Mouse (Mus musculus): ENCODE results near the gene B4galt5. TPM values are rescaled to one million over a fixed set of nuclear protein-coding genes. Genes with fewer than 3 reads are reported as not detected.

The B4galt5 gene
- total RNA-seq, 1 experiment, result 40.5 TPM

DNA sequence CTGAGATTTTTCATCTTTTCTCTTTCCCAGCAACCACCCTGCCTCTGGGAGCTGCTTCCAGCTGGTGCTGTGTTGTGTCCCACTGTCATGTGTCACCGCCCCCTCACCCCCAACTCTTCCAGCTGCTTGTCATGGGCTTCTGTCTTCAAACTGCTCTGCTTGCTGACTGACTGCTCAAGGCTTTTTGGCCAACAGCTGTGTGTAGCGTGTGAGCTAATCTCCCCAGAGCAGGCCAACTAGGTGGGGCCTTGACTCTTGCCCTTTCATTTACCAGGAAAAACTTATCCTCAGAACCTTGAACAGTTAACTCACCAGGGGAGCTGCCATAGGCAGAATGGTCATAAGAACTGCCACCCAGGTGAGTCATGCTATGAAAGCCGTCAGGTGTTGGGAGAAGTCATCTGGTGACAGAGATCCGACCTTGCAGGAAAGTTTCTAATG is 56.8 kb downstream of the B4galt5 start:
- no peak for DNase-seq (ENCODE audit: low read depth, low spot score)
- Histone ChIP-seq H3K9ac (ENCODE audit: insufficient read depth, low read depth, low read length, poor library complexity, severe bottlenecking) (no peak overlapping the region), H3K4me1 (ENCODE audit: control insufficient read depth in 2 of 2, insufficient read depth in 2 of 2, low read length in 2 of 2, poor library complexity in 1 of 2) (peaks cover 0 to 2% of the 10 kb centered on the region in 2 experiments; a peak in 1 of 4 replicates), H3K9me3 (ENCODE audit: control insufficient read depth, insufficient read depth, low read depth, low read length) (peaks cover 4% of the 10 kb centered on the region; the same call in 1 of the 2 replicates), H3K4me3 (ENCODE audit: insufficient read depth in 1 of 2, low read depth in 1 of 2, low read length in 2 of 2, poor library complexity in 1 of 2, severe bottlenecking in 1 of 2) (no peak overlapping the region), H3K27ac (ENCODE audit: insufficient read depth, low read depth, low read length, poor library complexity, severe bottlenecking) (no peak overlapping the region), H3K36me3 (ENCODE audit: control insufficient read depth, insufficient read depth, low read length, poor library complexity, severe bottlenecking) (no peaks in the 10 kb centered on the region)
- TF ChIP-seq HCFC1 (IDR thresholded peaks at IDR 0.05; ENCODE audit: borderline replicate concordance, insufficient read depth, low read length) (no peak), ZNF384 (IDR thresholded peaks at IDR 0.05; ENCODE audit: low read depth, low read length) (no peak), ZC3H11A (IDR thresholded peaks at IDR 0.05; ENCODE audit: borderline replicate concordance, low read depth, low read length) (no peak), MAFK (IDR thresholded peaks at IDR 0.05; ENCODE audit: insufficient read depth, low read depth, low read length) (no peak), CHD2 (IDR thresholded peaks at IDR 0.05; ENCODE audit: low read depth, low read length) (no peak)
- in situ Hi-C loops (cut with MboI; ENCODE audit: low sequenced_read_pairs in 2 of 2, unreplicated experiment in 2 of 2), result no loop called here

DNA sequence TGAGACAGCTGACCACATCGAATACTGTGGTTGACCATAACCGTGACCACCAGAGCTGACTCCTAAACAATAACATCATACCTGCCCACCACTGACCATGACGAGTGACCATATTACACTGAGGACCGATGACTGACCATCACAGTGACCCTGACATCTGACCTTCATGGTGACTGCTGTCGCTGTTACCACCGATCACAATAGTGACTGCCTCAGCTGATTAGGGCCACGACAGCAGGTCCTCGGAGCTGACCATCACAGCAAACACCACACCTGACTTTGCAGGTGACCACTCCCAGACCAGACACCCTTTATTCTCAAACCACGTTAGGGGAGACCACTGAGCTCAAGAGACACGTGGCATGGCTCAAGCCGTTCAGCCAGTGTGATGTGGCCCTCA is 57.3 kb downstream of the B4galt5 start:
- no peak overlapping the region for H3K27ac ChIP-seq (ENCODE audit: insufficient read depth, low read depth, low read length, poor library complexity, severe bottlenecking)
- H3K9ac ChIP-seq (ENCODE audit: insufficient read depth, low read depth, low read length, poor library complexity, severe bottlenecking), result no peak overlapping the region
- H3K9me3 ChIP-seq (ENCODE audit: control insufficient read depth, insufficient read depth, low read depth, low read length), result peaks cover 4% of the 10 kb centered on the region; the same call in 1 of the 2 replicates
- in situ Hi-C loops (cut with MboI; ENCODE audit: low sequenced_read_pairs in 2 of 2, unreplicated experiment in 2 of 2), result no loop called here
- H3K4me1 ChIP-seq (ENCODE audit: control insufficient read depth in 2 of 2, insufficient read depth in 2 of 2, low read length in 2 of 2, poor library complexity in 1 of 2), result peaks cover 0 to 2% of the 10 kb centered on the region in 2 experiments; a peak in 1 of 4 replicates
- no peak for DNase-seq (ENCODE audit: low read depth, low spot score)
- no peaks in the 10 kb centered on the region for H3K36me3 ChIP-seq (ENCODE audit: control insufficient read depth, insufficient read depth, low read length, poor library complexity, severe bottlenecking)
- no peak overlapping the region for H3K4me3 ChIP-seq (ENCODE audit: insufficient read depth in 1 of 2, low read depth in 1 of 2, low read length in 2 of 2, poor library complexity in 1 of 2, severe bottlenecking in 1 of 2)
- TF ChIP-seq CHD2 (IDR thresholded peaks at IDR 0.05; ENCODE audit: low read depth, low read length) (no peak), MAFK (IDR thresholded peaks at IDR 0.05; ENCODE audit: insufficient read depth, low read depth, low read length) (no peak), ZNF384 (IDR thresholded peaks at IDR 0.05; ENCODE audit: low read depth, low read length) (no peak), ZC3H11A (IDR thresholded peaks at IDR 0.05; ENCODE audit: borderline replicate concordance, low read depth, low read length) (no peak), HCFC1 (IDR thresholded peaks at IDR 0.05; ENCODE audit: borderline replicate concordance, insufficient read depth, low read length) (no peak)

DNA sequence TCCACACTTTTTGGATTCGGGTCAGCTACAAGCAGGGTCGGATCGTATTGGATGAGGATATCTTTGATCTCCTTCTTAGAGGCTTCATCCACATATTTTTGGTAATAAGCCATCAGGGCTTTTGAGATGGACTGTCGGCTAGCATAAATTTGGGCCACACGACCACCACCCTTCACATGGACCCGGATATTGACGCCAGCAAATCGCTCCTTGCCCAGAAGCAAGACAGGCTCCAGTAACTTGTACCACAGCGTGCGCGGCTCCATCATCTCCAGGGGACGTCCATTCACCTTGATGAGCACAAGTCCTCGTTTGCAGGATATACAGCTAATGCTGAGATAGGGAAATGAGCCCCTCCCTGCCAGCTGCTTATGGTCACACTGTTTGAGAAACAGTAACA is 67.5 kb downstream of the B4galt5 start:
- Histone ChIP-seq H3K27ac (ENCODE audit: insufficient read depth, low read depth, low read length, poor library complexity, severe bottlenecking) (no peak overlapping the region), H3K9me3 (ENCODE audit: control insufficient read depth, insufficient read depth, low read depth, low read length) (peaks cover 5% of the 10 kb centered on the region; the same call in 1 of the 2 replicates), H3K4me1 (ENCODE audit: control insufficient read depth in 2 of 2, insufficient read depth in 2 of 2, low read length in 2 of 2, poor library complexity in 1 of 2) (peaks cover 0 to 4% of the 10 kb centered on the region in 2 experiments; a peak in 1 of 4 replicates), H3K4me3 (ENCODE audit: insufficient read depth in 1 of 2, low read depth in 1 of 2, low read length in 2 of 2, poor library complexity in 1 of 2, severe bottlenecking in 1 of 2) (no peak overlapping the region), H3K36me3 (ENCODE audit: control insufficient read depth, insufficient read depth, low read length, poor library complexity, severe bottlenecking) (no peaks in the 10 kb centered on the region; the same call in 1 of the 2 replicates), H3K9ac (ENCODE audit: insufficient read depth, low read depth, low read length, poor library complexity, severe bottlenecking) (no peak overlapping the region)
- in situ Hi-C loops (cut with MboI; ENCODE audit: low sequenced_read_pairs in 2 of 2, unreplicated experiment in 2 of 2), result no loop called here
- TF ChIP-seq MAFK (IDR thresholded peaks at IDR 0.05; ENCODE audit: insufficient read depth, low read depth, low read length) (no peak), ZNF384 (IDR thresholded peaks at IDR 0.05; ENCODE audit: low read depth, low read length) (no peak), ZC3H11A (IDR thresholded peaks at IDR 0.05; ENCODE audit: borderline replicate concordance, low read depth, low read length) (no peak), CHD2 (IDR thresholded peaks at IDR 0.05; ENCODE audit: low read depth, low read length) (no peak), HCFC1 (IDR thresholded peaks at IDR 0.05; ENCODE audit: borderline replicate concordance, insufficient read depth, low read length) (no peak)
- DNase-seq (ENCODE audit: low read depth, low spot score), result no peak

DNA sequence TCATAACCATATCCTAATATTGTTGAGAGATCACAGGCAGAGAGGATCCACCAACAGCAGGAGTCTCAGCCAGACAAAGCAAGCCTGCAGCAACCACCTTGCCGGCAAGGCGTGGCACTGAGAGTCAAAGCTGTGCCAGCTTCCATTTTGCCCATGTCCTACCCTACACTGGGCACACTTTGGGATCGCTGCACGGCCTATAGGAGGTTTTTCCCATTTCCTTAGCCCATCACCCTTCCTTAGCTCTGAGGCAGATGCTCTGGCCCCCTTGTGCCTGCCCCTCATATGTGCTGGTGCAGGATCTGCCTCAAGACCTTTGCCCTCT is 68.0 kb downstream of the B4galt5 start:
- Histone ChIP-seq H3K4me3 (ENCODE audit: insufficient read depth in 1 of 2, low read depth in 1 of 2, low read length in 2 of 2, poor library complexity in 1 of 2, severe bottlenecking in 1 of 2) (no peak overlapping the region), H3K9me3 (ENCODE audit: control insufficient read depth, insufficient read depth, low read depth, low read length) (peaks cover 5% of the 10 kb centered on the region; the same call in 1 of the 2 replicates), H3K4me1 (ENCODE audit: control insufficient read depth in 2 of 2, insufficient read depth in 2 of 2, low read length in 2 of 2, poor library complexity in 1 of 2) (peaks cover 0 to 4% of the 10 kb centered on the region in 2 experiments; a peak in 1 of 4 replicates), H3K9ac (ENCODE audit: insufficient read depth, low read depth, low read length, poor library complexity, severe bottlenecking) (no peak overlapping the region), H3K36me3 (ENCODE audit: control insufficient read depth, insufficient read depth, low read length, poor library complexity, severe bottlenecking) (no peaks in the 10 kb centered on the region; the same call in 1 of the 2 replicates), H3K27ac (ENCODE audit: insufficient read depth, low read depth, low read length, poor library complexity, severe bottlenecking) (no peak overlapping the region)
- TF ChIP-seq MAFK (IDR thresholded peaks at IDR 0.05; ENCODE audit: insufficient read depth, low read depth, low read length) (no peak), ZNF384 (IDR thresholded peaks at IDR 0.05; ENCODE audit: low read depth, low read length) (no peak), ZC3H11A (IDR thresholded peaks at IDR 0.05; ENCODE audit: borderline replicate concordance, low read depth, low read length) (no peak), CHD2 (IDR thresholded peaks at IDR 0.05; ENCODE audit: low read depth, low read length) (no peak), HCFC1 (IDR thresholded peaks at IDR 0.05; ENCODE audit: borderline replicate concordance, insufficient read depth, low read length) (no peak)
- no peak for DNase-seq (ENCODE audit: low read depth, low spot score)
- in situ Hi-C loops (cut with MboI; ENCODE audit: low sequenced_read_pairs in 2 of 2, unreplicated experiment in 2 of 2), result no loop called here
